Mouse (Mus musculus) layer of hippocampus, adult 2 months (tissue): ENCODE measurements around the gene Skor1. TPM values are rescaled to one million over a fixed set of nuclear protein-coding genes. Genes with fewer than 3 reads are reported as not detected.

ENCODE experiments used
- DNase-seq, 2 experiments: peaks; one replicate each; pipeline ENCODE4 v3.0.0; 2022; ENCODE audit warnings: low spot score in 2 of 2
- H3K27ac ChIP-seq: fragments of 200-600 bp; 2 replicates; pipeline ENCODE4 v1.8.1; 2022
- H3K4me3 ChIP-seq: fragments of 200-600 bp; 2 replicates; pipeline ENCODE4 v1.8.1; 2022; ENCODE audit warnings: mild to moderate bottlenecking
- CTCF ChIP-seq: fragments of 200-600 bp; conservative IDR thresholded peaks from 2 replicates; pipeline ENCODE4 v1.8.1; 2022; ENCODE audit warnings: antibody characterized with exemption, mild to moderate bottlenecking, moderate library complexity
- long read RNA-seq, 2 experiments: library from polyadenylated mRNA; stranded (forward); transcript quantifications; one replicate each; pipeline ENCODE4 v2.0.0; 2021; ENCODE audit warnings: borderline mapping rate in 2 of 2
- total RNA-seq, 2 experiments: library from RNA; stranded (reverse); gene quantifications; 2 replicates each; pipeline ENCODE4 v1.2.3; 2021

The Skor1 gene
- total RNA-seq: under 1 TPM; 0.20 to 0.27 TPM
- long read RNA-seq, experiment 1: 0 reads
- long read RNA-seq, experiment 2, partial matches to known transcripts: 1 of 1 reads
- long read RNA-seq, experiment 2, other reads (novel, unspliced or antisense): 0 of 1 reads

DNA sequence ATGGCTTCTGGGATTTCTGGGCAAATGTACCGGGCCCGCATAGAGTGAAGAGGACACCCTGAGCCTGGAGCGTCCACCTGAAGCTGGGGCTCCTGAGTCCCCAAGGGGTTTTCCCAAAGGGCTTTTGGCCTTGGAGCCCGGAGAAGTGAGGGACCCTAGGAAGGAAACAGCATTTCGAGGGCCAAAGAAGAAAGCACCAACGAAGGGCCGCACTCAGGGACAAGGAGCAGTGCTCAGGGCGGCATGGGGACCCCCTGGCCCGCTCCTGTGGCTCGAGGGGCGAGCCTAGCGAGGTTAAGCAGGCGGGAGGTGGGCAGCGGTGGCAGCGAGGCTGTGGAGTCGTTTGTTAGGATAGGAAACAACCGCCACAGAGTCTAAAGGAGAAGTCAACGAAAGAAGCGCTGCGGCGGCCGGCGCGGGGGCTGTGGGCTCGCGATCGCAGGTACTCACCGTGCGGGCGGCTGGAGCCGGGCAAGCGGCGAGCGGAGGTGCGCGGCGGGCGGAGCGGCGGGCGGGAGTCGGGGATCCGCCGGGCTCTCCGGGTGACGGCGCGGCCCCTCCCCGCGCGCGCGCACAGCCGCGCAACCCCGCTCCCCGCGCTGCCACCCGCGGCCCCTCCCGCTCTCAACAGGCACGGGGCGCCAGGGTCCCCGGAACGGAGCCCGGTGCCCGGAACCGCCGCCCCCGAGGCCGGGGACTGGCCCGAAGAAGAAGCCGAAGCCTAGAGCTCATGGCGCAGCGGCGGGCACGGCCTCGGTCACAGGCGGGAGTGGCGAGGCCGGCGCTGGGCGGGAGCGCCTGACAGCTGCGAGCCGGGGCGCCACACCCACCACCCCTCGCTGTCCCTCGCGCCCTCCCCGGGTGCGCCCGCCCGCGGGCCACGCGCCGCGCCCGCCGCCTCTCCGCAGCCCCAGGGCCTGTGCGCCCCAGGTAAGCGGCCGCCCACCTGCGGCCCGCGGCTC is at the start of gene Skor1:
Gene Skor1, minus strand, starts transcription at position 552 of the 962 bp plus-strand sequence.
- Histone ChIP-seq H3K27ac (no peak within 1 kb of the TSS), H3K4me3 (no peak within 1 kb of the TSS)
- no peak for DNase-seq
- TF ChIP-seq CTCF: no peak

DNA sequence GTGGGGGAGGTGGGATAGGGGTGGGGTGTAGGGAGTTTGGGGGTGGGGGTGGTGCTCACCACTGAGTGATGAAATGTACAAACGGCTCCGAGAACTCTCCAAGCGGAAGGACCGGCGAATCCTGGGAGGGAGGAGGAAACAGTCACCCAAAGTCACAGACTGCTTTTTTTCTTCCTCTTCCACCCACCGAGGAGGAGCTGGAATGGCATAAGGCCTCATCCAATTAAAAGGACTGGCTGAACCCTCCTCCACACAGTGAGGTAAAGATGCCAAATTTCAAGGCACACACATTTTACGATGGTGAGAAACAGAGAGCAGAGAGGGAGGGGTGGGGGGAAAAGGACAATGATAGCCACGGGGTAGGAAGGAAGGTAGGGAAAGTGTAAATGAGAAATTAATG is 48.5 kb upstream of the Skor1 start:
- no peak overlapping the region; the same call in 1 of the 2 replicates for H3K27ac ChIP-seq
- peak; percentile 27 to 44 for DNase-seq
- peak overlapping the region; percentile 30 for H3K4me3 ChIP-seq
- no peak for TF ChIP-seq CTCF

DNA sequence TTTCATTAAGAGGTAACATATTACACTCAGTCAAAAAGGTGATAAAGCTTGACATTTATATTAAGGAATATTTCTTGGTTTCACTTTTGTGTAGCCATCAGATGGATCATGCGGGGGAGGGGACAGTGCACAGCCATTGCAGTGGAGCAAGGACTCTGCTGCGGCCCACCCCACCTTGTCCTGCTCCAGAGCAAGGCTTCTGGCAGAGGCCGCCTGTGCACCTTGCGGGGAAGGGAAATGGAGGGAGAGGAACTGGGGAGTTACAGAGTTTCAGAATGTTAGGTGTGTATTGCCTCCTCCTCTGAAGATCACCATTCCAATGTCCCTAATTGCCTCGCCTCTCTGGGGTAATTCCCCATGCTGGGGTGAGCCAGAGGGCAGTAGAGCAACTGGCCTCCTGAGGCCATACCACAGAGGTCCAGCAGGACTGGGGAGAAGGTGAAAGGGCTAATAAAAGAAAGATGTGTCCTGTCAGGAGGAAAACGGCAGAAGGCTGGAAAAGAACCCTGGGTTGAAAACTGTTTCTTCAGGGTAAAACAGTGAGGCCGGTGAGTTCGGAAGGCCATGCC is 47.4 kb upstream of the Skor1 start:
- Histone ChIP-seq H3K27ac (no peak overlapping the region), H3K4me3 (no peak overlapping the region)
- TF ChIP-seq CTCF: no peak
- DNase-seq: no peak

DNA sequence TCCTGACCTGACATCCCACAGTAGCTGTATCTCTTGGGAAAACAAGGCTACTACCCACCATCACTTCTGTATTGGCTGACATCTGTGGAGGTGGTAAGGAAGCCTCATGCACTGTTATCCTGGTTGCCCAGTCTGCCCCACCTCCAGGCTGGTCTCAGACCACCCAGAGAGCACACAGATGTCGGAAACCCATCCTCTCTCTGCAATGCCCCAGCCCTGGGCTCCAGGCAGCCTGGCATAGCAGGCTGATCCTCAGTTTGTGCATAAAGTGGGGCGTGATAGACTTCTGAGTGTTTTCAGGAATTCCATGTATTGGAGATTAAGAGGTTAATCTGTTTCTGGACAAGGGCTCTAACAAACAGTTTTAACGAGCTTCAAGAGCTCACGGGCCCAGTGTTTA is 46.8 kb upstream of the Skor1 start:
- H3K4me3 ChIP-seq: no peak overlapping the region

DNA sequence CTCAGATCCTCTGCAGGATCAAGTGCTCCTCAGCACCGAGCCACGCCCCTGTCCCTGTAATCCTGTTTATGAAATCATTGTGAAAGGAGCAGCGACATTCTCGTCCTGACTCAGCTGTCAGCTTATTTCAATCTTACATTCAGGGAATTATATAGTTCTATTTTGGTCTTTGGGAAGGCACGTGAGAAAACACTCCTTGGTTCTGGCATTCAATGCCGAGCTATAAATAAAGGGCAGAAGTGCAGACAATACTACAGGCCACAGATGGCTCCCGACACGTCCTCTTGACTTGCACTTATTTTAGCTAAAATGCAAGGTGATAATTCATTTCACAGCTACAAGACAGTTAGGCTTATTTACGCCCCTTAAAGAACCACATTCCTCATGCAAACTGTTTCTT is 46.0 kb upstream of the Skor1 start:
- DNase-seq: no peak
- no peak for TF ChIP-seq CTCF
- H3K27ac ChIP-seq: no peak overlapping the region
- no peak overlapping the region for H3K4me3 ChIP-seq

More for the DNA sequence above, 46.8 kb upstream of the Skor1 start:
- H3K27ac ChIP-seq: no peak overlapping the region
- TF ChIP-seq CTCF: no peak
- no peak for DNase-seq

DNA sequence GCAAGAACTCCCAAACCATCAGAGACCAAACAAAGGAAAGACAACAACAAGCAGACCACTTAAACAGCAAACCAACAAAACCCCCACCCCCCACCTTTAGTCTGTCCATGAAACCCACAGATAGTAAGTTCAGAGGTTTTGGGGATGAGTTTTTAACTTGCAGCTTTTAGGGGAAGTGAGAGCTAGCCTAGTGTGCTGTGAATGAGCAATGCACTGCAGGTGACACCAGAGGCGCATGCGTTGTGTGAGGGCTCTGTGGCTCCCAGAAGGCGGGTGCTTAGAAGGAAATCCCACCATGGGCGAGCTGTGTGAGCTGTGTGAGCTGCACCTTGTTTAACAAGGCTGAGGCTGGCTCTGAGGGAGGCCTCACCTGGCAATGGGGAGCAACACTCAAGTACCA is 44.0 kb upstream of the Skor1 start:
- TF ChIP-seq CTCF: no peak
- no peak overlapping the region for H3K27ac ChIP-seq
- DNase-seq: no peak
- H3K4me3 ChIP-seq: no peak overlapping the region

DNA sequence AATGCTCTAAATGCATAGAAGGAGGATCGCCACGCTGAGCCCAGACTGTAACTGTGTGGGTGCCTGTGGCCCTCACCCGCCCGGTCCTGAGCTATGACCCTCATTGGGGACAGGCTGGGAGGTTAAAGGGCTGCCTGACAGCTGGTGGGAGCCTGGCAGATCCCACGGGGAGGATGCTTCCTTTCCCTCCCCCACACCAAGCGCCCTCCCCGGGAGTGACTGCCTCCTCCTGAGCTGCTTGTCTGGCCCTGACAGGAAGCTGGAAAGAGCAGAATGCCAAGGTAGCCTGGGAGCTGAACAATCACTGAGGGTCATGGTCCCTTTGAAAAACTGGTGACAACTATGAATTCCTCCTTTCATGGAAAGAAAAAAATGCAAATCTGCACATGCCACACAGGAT is 38.5 kb upstream of the Skor1 start:
- DNase-seq: no peak
- no peak for TF ChIP-seq CTCF
- Histone ChIP-seq H3K27ac (no peak overlapping the region), H3K4me3 (no peak overlapping the region)

DNA sequence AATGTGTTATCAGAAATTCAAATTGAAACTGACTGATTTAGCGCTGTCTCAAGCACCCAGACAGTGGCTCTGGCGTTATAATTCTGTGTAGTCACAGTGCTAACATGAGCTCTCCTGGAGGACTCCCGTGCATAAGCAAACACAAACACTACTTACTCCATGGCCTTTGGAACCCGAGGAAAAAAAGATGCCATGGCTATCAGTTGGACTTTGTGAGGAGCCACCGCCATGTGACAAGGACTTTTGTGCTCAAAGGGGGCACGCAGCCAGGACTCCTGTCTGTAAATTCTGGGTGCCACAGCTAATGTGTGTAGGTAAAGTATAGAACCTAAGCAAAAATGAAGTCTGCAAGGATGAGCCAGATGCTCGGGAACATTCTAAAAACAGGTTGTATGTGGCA is 36.5 kb upstream of the Skor1 start:
- H3K4me3 ChIP-seq: no peak overlapping the region
- TF ChIP-seq CTCF: no peak
- no peak for DNase-seq
- H3K27ac ChIP-seq: no peak overlapping the region

DNA sequence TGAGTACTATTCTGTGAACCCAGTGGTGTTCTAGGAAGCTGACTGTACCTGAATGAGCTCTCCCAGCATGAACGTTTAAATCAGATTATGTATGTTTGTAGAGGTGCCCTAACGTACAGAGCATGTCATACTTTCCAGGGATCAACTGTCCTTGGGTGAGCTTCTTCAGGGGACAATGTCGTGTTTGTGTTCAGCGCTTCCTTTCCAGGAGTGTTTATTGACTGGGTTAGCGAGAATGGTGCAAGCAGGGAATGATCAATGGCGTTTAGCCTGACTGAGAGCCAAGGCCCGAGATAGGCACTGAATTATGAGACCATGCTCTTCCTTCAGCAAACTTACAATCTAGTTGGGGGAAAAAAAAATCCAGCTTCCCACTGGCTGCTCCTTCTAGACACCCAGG is 35.1 kb upstream of the Skor1 start:
- Histone ChIP-seq H3K4me3 (no peak overlapping the region), H3K27ac (no peak overlapping the region)
- no peak for TF ChIP-seq CTCF
- DNase-seq: no peak

DNA sequence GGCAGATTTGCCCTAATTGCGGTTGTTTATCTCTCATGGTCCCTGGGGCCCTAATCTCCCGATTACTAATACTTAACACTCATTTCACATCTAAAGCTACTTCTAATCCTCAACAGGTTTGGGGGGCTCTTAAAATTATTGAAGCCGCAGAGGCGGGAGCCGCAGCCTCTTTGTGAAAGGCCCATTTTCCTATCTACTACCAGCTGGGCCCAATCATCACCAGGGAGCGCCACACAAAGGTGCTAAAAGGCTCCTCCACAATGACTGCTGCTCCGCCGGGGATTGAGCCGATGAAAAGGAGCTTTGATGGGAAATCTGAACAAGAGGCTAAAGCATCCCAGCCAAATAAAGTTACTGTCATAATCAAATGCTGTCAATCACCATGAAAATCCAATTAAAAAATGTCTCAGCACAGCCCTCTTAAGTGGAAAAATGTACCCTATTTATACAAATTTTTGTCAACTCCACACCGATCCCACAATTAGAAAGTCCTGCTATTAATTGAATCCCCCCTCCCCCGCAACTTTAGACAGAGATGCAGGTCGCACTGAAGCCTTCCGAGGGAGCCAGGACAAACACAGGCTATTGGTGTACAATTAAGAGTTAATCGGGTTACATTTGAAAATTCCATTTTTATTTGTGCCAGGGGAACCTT is 33.7 kb upstream of the Skor1 start:
- DNase-seq: no peak
- no peak for TF ChIP-seq CTCF
- 0 out of 2 replicates have a peak overlapping the region, but pooled peaks have one; percentile 1 for H3K27ac ChIP-seq
- H3K4me3 ChIP-seq: no peak overlapping the region

DNA sequence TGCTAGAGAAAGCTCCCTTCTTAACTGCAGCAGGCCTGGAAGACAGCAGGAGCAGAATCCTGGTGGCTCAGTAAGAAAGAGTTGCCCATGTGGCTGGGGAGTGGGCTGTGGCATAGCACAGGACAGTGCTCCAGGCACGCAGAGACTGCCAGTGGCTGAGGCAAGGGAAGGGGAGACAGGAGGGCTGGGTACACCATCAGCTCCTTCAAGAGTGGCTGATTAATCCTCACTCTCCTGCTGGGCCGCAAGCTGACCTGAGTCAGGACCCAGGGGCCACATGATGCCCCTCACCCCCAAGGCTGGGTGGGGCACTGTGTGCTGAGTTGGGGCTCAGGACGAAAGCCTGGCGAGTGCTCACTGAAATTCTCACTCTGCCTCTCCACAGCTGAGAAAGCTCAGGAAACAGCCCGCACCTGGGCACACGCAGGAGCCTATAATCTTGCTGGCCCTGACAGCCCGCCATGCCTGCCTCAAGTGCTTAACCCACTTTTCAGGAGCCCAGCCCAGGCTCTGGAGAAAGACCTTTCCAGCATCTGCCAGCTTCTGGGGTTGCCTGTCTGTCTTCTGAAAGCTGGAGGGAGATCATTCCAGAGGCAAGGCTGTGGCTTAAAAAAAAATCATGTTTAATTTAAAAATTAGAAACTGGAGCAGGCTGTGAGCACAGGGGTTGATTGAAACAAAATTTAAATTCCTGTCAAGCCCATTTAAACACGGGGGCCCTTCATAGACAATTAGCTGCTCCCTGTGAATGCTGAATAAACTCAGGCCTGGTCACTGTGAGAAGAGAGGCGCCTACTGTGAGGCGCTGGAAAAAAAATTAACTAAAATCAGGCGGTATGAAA is 32.8 kb upstream of the Skor1 start:
- no peak for DNase-seq
- TF ChIP-seq CTCF: no peak
- Histone ChIP-seq H3K4me3 (no peak overlapping the region), H3K27ac (0 out of 2 replicates have a peak overlapping the region, but pooled peaks have one; percentile 1)

DNA sequence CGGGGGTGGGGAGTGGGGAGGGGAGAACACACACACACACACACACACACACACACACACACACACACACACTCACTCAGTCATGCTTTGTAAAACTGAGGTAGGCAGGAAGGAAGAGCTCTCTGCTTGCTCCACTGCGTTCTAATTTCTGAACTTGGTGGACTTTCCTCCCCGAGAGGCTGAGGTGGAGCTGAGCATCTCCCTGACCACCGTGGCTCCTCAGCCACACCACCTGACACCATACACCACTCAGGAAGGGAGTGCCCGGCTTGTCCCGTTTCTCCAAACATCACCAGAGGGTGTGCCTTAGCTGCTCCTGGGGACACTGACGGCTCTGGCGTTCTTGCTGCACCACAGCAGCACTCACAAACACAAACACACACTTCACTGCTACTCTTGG is 29.5 kb upstream of the Skor1 start:
- no peak for DNase-seq
- no peak overlapping the region for H3K27ac ChIP-seq
- no peak for TF ChIP-seq CTCF
- H3K4me3 ChIP-seq: no peak overlapping the region
